Mouse (Mus musculus): ENCODE data around the gene Pld4.
"Not testable (repeated sequence)": the region's sequence is repeated elsewhere in the genome, so short reads cannot be mapped to it uniquely, and the experiment has no call there.

The Pld4 gene

GRCm38 (mm10) chr12:112801864-112802846 is 41.7 kb downstream of the Pld4 start, which contains the start of gene Ahnak2:
TSS of gene Ahnak2 (minus strand) at chr12:112802657.
- no peak for DNase-seq (ENCODE audit: low read depth)

- DNase-seq (ENCODE audit: low read depth) = no peak
These were observed 42.5 kb downstream of the Pld4 start for GRCm38 (mm10) chr12:112802917-112803316.

DNA sequence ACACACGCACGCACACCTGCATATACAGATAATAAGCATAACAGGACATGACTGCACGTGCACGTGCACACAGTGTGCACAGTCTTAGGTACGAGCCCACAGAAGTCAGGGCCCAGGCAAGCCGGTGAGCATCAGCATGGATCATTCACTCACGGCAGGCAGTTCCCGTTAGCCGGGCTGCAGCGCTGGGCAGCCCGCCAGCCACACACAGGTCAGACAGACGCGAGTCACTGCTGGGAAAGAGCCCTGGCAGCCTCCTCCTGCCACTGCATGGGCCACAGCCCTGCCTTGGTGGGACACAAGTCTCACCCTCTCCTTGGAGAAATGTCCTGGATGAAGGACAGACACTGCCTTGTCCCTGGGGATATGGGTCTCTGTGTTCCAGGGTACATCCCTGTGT is 43.6 kb downstream of the Pld4 start:
- no peak for DNase-seq (ENCODE audit: low read depth)

- DNase-seq (ENCODE audit: low read depth) = no peak
These were observed 45.6 kb downstream of the Pld4 start for GRCm38 (mm10) chr12:112806044-112806443.

GRCm38 (mm10) chr12:112807796-112808195 is 47.3 kb downstream of the Pld4 start:
- DNase-seq (ENCODE audit: low read depth) = no peak

GRCm38 (mm10) chr12:112808212-112808586 is 47.7 kb downstream of the Pld4 start:
- DNase-seq (ENCODE audit: low read depth) = no peak

DNA sequence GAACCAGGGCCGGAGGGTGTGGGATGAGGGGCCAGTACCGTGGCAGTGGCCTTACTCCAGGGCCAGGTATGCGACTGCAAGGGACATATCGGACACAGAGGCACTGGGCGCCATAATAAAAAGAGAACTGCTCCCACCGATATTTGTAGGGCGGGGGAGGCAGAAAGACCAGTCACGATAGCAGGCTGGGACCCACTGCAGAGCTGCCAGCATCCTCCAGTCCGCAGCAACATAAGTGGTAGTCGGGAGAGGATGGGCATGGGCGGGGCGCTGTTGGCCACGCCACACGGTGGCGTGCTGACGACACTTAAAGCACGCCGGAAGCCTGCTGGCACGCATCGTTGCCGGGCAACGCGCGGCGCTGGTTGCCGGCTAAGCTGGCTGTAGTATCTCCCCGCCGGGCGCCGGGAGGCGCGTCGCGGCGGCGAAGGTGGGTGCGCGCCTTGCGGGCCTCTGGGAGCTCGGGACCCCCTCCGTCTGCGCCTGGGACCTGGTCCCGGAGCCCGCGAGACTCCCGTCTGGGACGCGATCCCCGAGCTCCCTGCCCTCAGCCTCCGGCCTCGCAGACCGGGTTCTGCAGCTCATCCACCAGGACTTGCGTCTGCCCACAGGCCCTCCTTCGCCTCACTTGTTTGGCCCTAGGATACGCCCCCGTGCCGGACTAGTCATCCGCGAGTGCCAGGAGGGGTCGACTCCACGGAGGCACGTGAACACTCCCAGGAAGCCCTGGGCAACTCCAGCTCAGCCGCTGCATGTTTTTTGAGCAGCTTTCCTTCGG is 48.3 kb downstream of the Pld4 start, which contains the start of gene Clba1:
Clba1 (plus strand) TSS at position 351 of the 778 bp plus-strand sequence.
- peak; percentile 84 for DNase-seq (ENCODE audit: low read depth)

DNA sequence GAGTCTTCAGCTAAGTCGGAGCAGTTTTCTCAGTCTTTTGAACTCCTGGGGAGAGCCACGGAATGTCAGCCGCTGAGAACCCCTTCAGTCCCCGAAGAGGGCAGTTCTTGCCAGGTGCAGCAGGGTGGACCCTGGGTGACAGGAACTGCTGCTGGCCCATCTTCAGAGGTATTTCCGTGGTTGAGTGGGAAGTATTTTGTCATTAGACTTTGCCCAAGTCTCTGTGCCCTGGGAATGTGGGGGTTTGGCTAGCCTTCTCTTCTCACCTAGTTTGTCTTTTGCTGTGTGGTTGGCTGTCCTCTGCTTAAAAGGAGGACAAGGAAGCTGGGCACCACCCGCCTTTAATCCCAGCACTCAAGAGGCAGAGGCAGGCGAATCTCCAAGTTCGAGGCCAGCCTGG is 49.2 kb downstream of the Pld4 start:
- DNase-seq (ENCODE audit: low read depth) = no peak

DNA sequence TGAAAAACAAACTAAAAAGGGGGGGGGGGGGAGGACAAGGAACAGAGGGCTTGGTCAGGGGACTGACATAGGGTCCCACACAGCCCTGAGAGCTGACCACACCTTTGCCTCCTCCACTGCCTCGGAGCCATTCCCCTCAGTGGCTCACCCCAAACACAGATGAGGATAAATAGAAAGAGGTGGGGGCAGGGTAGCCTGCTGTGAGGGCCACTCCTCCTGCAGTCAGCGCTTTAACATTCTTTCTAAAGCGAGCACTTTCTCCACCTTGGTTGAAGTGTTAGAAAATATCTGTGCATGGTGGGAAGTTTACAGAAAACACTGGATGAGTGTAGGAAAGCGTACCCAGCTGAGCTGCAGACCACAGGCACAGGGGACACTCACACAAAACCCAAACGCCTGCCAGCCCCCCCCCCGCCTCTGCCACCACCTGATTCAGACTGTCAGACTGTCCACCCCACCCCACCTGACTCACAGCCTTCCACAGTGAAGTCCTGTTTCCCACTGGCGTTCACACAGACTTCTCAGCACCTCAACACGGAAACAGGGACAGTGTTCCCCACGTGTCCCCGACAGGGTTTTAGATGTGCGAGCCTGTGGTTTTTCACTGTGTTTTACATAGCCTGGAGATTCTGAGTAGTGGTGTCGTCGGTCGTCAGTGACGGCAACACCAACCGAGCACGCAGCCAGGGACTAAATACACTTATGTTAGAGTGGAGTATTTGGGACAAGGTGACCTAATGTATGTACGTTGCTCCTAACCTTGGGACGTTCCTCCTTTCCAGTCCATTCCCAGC is 49.8 kb downstream of the Pld4 start:
- no peak for DNase-seq (ENCODE audit: low read depth)

DNA sequence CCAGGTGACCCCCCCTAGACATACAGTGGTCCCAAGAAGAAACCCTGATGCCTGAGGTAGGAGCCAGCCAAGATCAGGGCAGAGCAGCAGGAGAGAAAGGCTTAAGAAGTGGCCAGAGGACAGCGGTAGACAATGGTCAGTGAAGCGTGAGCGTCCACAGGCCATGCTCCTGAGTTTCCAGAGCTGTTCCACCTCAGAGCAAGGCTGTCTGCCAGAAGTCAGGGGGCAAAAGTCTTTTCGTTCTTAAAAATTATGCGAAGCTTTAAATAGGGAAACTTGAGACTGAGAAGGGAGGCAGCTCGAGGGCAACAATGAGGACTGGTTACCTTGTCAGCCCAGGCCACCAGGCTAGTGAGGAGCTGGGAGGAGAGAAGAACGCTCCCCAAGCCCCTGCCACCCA is 52.9 kb downstream of the Pld4 start:
- no peak for DNase-seq (ENCODE audit: low read depth)

DNA sequence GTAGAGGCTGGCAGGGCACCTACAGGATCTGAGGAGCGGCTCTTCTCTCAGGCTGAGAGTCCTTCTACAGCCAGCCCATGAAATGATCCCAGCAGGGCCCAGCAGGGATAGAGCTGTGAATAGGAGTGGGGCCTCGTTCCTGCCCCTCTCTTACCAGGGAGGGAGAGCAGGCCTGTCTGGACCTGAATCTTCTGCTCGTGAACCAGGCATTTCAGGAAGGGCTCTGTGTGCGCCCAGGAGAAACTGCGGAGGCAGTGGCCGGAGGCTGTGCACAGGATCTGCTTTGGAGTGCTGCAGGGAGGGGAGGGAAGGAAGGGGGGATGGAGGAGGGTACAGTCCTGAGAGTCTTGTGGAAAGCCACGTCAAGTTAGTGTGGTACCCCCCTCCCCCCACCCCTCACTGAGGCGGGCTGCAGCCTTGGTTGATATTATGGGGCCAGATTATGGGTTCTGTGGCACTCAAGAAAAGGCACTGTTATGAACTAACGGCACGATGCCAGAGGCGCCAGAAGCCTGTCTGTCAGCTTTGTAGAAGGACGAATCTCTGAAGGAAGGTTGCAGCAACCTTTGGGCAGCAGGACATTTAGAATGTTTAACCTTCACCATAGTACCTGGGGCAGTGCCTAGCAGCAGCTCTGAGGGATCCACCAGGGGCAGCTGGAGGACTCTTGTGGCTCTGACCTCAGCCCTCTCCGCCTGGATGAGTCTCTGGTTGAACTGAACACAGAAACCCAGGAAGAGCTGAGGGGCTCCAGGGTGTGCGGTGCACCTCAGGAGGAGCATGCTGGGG is 54.4 kb downstream of the Pld4 start:
- DNase-seq (ENCODE audit: low read depth) = no peak

- no peak for DNase-seq (ENCODE audit: low read depth)
These were observed 55.8 kb downstream of the Pld4 start for GRCm38 (mm10) chr12:112816294-112816693.

- DNase-seq (ENCODE audit: low read depth) = not testable (repeated sequence)
These were observed 56.4 kb downstream of the Pld4 start for GRCm38 (mm10) chr12:112816866-112817265.

All from c-Kit-positive CD71-positive TER-119-negative erythroid progenitor cells, embryonic 14.5 days (primary cell).